ENCODE assay signal across 8 mouse cellular contexts in genomic region chr11:6388726-6389413, GRCm38 (mm10). TPM values are rescaled to one million over a fixed set of nuclear protein-coding genes. Genes with fewer than 3 reads are reported as not detected.
DNase-seq lines count a peak whose midpoint lies in the region; ATAC-seq and TF ChIP-seq lines count a peak whose summit lies in the region.

TSS of gene Zmiz2 (plus strand) at chr11:6389074.

- no peaks in the 10 kb centered on the region for H3K27me3 ChIP-seq in forebrain, embryonic 11.5 days (ENCODE audit: control insufficient read depth, insufficient read depth, low read length)
- H3K27me3 ChIP-seq in heart, embryonic 16.5 days (ENCODE audit: control insufficient read depth, insufficient read depth, low read length), result no peaks in the 10 kb centered on the region
- no peaks in the 10 kb centered on the region for H3K27me3 ChIP-seq in liver, embryonic 16.5 days (ENCODE audit: control insufficient read depth, insufficient read depth, low read depth, low read length)
- no peaks in the 10 kb centered on the region for H3K27me3 ChIP-seq in neural tube, embryonic 13.5 days
- no peaks in the 10 kb centered on the region for H3K27me3 ChIP-seq in testis, adult 2 months (ENCODE audit: control insufficient read depth, insufficient read depth, low read length)

- H3K4me1 ChIP-seq in forebrain, embryonic 11.5 days (replicated peaks; ENCODE audit: control insufficient read depth, insufficient read depth, low read length), result peaks cover 7% of the 10 kb centered on the region; the same call in 1 of the 2 replicates
- H3K4me1 ChIP-seq in heart, embryonic 16.5 days (ENCODE audit: control insufficient read depth, insufficient read depth, low read length), result peaks cover 7% of the 10 kb centered on the region
- H3K4me1 ChIP-seq in liver, embryonic 16.5 days (ENCODE audit: control insufficient read depth, low read depth, low read length), result peaks cover 23% of the 10 kb centered on the region
- H3K4me1 ChIP-seq in neural tube, embryonic 13.5 days (replicated peaks), result peaks cover 35% of the 10 kb centered on the region
- peaks cover 3% of the 10 kb centered on the region; the same call in 1 of the 2 replicates for H3K4me1 ChIP-seq in testis, adult 2 months (ENCODE audit: control insufficient read depth, insufficient read depth, low read length)

- TF ChIP-seq CTCF in testis, adult 2 months (IDR thresholded peaks at IDR 0.05; ENCODE audit: control insufficient read depth, insufficient read depth, insufficient replicate concordance, low read depth, low read length), result no peak

- peak; percentile 98 for ATAC-seq in forebrain, embryonic 11.5 days (replicated peaks; ENCODE audit: low FRiP score)
- ATAC-seq in heart, embryonic 16.5 days (replicated peaks; ENCODE audit: extremely low read depth, insufficient read depth, low FRiP score), result peak; percentile 97
- ATAC-seq in liver, embryonic 16.5 days (ENCODE audit: low read depth), result peak; percentile 97
- ATAC-seq in neural tube, embryonic 13.5 days (ENCODE audit: low read depth), result peak; percentile 99

- H3K9ac ChIP-seq in forebrain, embryonic 11.5 days (ENCODE audit: low read length), result peak within 1 kb of the TSS; percentile 91
- H3K9ac ChIP-seq in heart, embryonic 16.5 days (ENCODE audit: low read length), result peak within 1 kb of the TSS; percentile 94
- peak within 1 kb of the TSS; percentile 87 for H3K9ac ChIP-seq in liver, embryonic 16.5 days (ENCODE audit: low read depth, low read length)
- peak within 1 kb of the TSS; percentile 98 for H3K9ac ChIP-seq in neural tube, embryonic 13.5 days

- peak; percentile 88 to 92 for DNase-seq in CD8-positive naive resting alpha-beta T cell, adult 2 months (ENCODE audit: low read depth in 2 of 2, low spot score in 2 of 2)
- DNase-seq in c-Kit-positive CD71-negative TER-119-negative erythroid progenitor cells, embryonic 14.5 days (ENCODE audit: low read depth), result peak; percentile 81
- peak; percentile 98 for DNase-seq in forebrain, embryonic 11.5 days (ENCODE audit: low spot score)
- DNase-seq in kidney, postnatal 4 days, result peak; percentile 97 to 98

- TF ChIP-seq POLR2A in testis, adult 2 months (IDR thresholded peaks at IDR 0.05; ENCODE audit: control insufficient read depth, low read depth, low read length), result peak; percentile 59

- 10% methylated on average over 35 of the region's 60 CpGs for WGBS in forebrain, embryonic 11.5 days
- WGBS in heart, embryonic 16.5 days, result 6% methylated on average over 54 of the region's 60 CpGs
- WGBS in liver, embryonic 16.5 days (ENCODE audit: insufficient replicate concordance), result 6% methylated on average over 45 of the region's 60 CpGs
- 11% methylated on average over 34 of the region's 60 CpGs for WGBS in neural tube, embryonic 13.5 days

- no peaks in the 10 kb centered on the region for H3K9me3 ChIP-seq in forebrain, embryonic 11.5 days (ENCODE audit: control insufficient read depth, low read length)
- H3K9me3 ChIP-seq in heart, embryonic 16.5 days (replicated peaks; ENCODE audit: control insufficient read depth, low read length), result no peaks in the 10 kb centered on the region
- no peaks in the 10 kb centered on the region for H3K9me3 ChIP-seq in liver, embryonic 16.5 days (replicated peaks; ENCODE audit: control insufficient read depth, low read length)
- H3K9me3 ChIP-seq in neural tube, embryonic 13.5 days, result no peaks in the 10 kb centered on the region

- peak within 1 kb of the TSS; percentile 98 for H3K4me3 ChIP-seq in forebrain, embryonic 11.5 days (ENCODE audit: low read depth, low read length)
- H3K4me3 ChIP-seq in heart, embryonic 16.5 days (ENCODE audit: low read length), result peak within 1 kb of the TSS; percentile 94
- peak within 1 kb of the TSS; percentile 96 for H3K4me3 ChIP-seq in liver, embryonic 16.5 days (ENCODE audit: low read depth, low read length)
- peak within 1 kb of the TSS; percentile 98 for H3K4me3 ChIP-seq in neural tube, embryonic 13.5 days
- peak within 1 kb of the TSS; percentile 99 for H3K4me3 ChIP-seq in testis, adult 2 months (ENCODE audit: control insufficient read depth, low read depth, low read length)

- H3K4me2 ChIP-seq in forebrain, embryonic 11.5 days (ENCODE audit: low read depth, low read length, severe bottlenecking), result peak within 1 kb of the TSS; percentile 66
- peak within 1 kb of the TSS; percentile 94 for H3K4me2 ChIP-seq in heart, embryonic 16.5 days (ENCODE audit: low read depth, low read length)
- H3K4me2 ChIP-seq in liver, embryonic 16.5 days (ENCODE audit: low read depth, low read length), result peak within 1 kb of the TSS; percentile 98
- H3K4me2 ChIP-seq in neural tube, embryonic 13.5 days, result peak within 1 kb of the TSS; percentile 81

- peak within 1 kb of the TSS; percentile 90 for H3K27ac ChIP-seq in forebrain, embryonic 11.5 days (ENCODE audit: low read depth, low read length)
- H3K27ac ChIP-seq in heart, embryonic 16.5 days (ENCODE audit: low read length), result peak within 1 kb of the TSS; percentile 96
- H3K27ac ChIP-seq in liver, embryonic 16.5 days (ENCODE audit: low read length), result peak within 1 kb of the TSS; percentile 94
- H3K27ac ChIP-seq in neural tube, embryonic 13.5 days (replicated peaks), result peak within 1 kb of the TSS; percentile 94
- H3K27ac ChIP-seq in testis, adult 2 months (ENCODE audit: control insufficient read depth, insufficient read depth, low read depth, low read length), result peak within 1 kb of the TSS; percentile 97

- no peaks in the 10 kb centered on the region; the same call in 1 of the 2 replicates for H3K36me3 ChIP-seq in forebrain, embryonic 11.5 days (ENCODE audit: control insufficient read depth, insufficient read depth, low read length)
- H3K36me3 ChIP-seq in heart, embryonic 16.5 days (ENCODE audit: control insufficient read depth, insufficient read depth), result no peaks in the 10 kb centered on the region; the same call in 1 of the 2 replicates
- H3K36me3 ChIP-seq in liver, embryonic 16.5 days (ENCODE audit: control insufficient read depth, insufficient read depth), result no peaks in the 10 kb centered on the region
- peaks cover 27% of the 10 kb centered on the region for H3K36me3 ChIP-seq in neural tube, embryonic 13.5 days
- H3K36me3 ChIP-seq in testis, adult 2 months (ENCODE audit: control insufficient read depth, insufficient read depth, low read length), result no peaks in the 10 kb centered on the region; the same call in 1 of the 2 replicates

RNA-seq across cellular contexts. Expression of gene Zmiz2, which starts in this region (rescaled TPM):
- 22.3 and 28.9 TPM in 2 replicates for polyA plus RNA-seq in forebrain, embryonic 11.5 days (2014; fragmentation: Nextera tagmentation; extraction: Ambion mirVana)
- 7.4 and 8.7 TPM in 2 replicates for polyA plus RNA-seq in heart, embryonic 16.5 days (2015; fragmentation: Nextera tagmentation; extraction: Ambion mirVana)
- polyA plus RNA-seq in liver, embryonic 16.5 days (2015; fragmentation: Nextera tagmentation; extraction: Ambion mirVana), result 3.3 and 3.7 TPM in 2 replicates
- 21.1 and 25.8 TPM in 2 replicates for polyA plus RNA-seq in neural tube, embryonic 13.5 days (2015; fragmentation: Nextera tagmentation; extraction: Ambion mirVana)
- polyA plus RNA-seq in testis, adult 2 months (2012; rRNA removed), result 159 and 160 TPM in 2 replicates

Comparison
In these comparisons a context has a peak if more than half of its experiments do, and no peak if none do; other contexts are left out.
1. Peak in every context shown above with its lines: DNase-seq, ATAC-seq, H3K4me3 ChIP-seq and H3K27ac ChIP-seq.